Mouse (Mus musculus) intestine, embryonic 16.5 days (tissue): ENCODE results near the gene Tesmin. TPM values are rescaled to one million over a fixed set of nuclear protein-coding genes. Genes with fewer than 3 reads are reported as not detected.

Experiments
- ATAC-seq: fragments of 200-750 bp; cut with Nextera tagmentation; 2 replicates; pipeline ENCODE4 v1.8.0; 2017; ENCODE audit warnings: moderate TSS enrichment, moderate library complexity
- H3K27ac ChIP-seq: fragments of 300-500 bp; sonication (generic); 2 replicates; pipeline ENCODE4 v1.5.1; 2014; ENCODE audit warnings: mild to moderate bottlenecking, low read length
- H3K27me3 ChIP-seq: fragments of 300-500 bp; sonication (generic); replicated peaks from 2 replicates; pipeline ENCODE4 v1.6.1; 2014; ENCODE audit warnings: low read length, control low read depth, mixed read lengths; ENCODE audit not compliant: control insufficient read depth, insufficient read depth
- H3K36me3 ChIP-seq: fragments of 300-500 bp; sonication (generic); 2 replicates; pipeline ENCODE4 v1.6.1; 2014; ENCODE audit warnings: low read length, control low read depth; ENCODE audit not compliant: control insufficient read depth, insufficient read depth
- H3K4me1 ChIP-seq: fragments of 300-500 bp; sonication (generic); 2 replicates; pipeline ENCODE4 v1.6.1; 2014; ENCODE audit warnings: low read length, control low read depth, mixed read lengths; ENCODE audit not compliant: control insufficient read depth, insufficient read depth
- H3K4me2 ChIP-seq: fragments of 300-500 bp; sonication (generic); 2 replicates; pipeline ENCODE4 v1.6.1; 2014; ENCODE audit warnings: low read depth, low read length, control low read depth
- H3K4me3 ChIP-seq: fragments of 300-500 bp; sonication (generic); 2 replicates; pipeline ENCODE4 v1.5.1; 2014; ENCODE audit warnings: mild to moderate bottlenecking, low read length
- H3K9ac ChIP-seq: fragments of 300-500 bp; sonication (generic); 2 replicates; pipeline ENCODE4 v1.6.1; 2014; ENCODE audit warnings: low read depth, low read length
- H3K9me3 ChIP-seq: fragments of 300-500 bp; sonication (generic); 2 replicates; pipeline ENCODE4 v1.6.1; 2016; ENCODE audit warnings: low read length, control low read depth; ENCODE audit not compliant: control insufficient read depth
- WGBS: fragments of 180-500 bp; shearing (Covaris S2); extraction: QIAGEN DNeasy Blood & Tissue Kit; methylation state at CpG from one replicate; pipeline ENCODE4 v1.1.7; 2014; 5-methylcytosine and 5-hydroxymethylcytosine counted together
- polyA plus RNA-seq: library from polyadenylated mRNA; unstranded; fragments of >200 nt; fragmentation: Nextera tagmentation; extraction: Ambion mirVana; gene quantifications from 2 replicates; pipeline ENCODE4 v1.2.1, GENCODE M21; 2015

Tesmin gene
- polyA plus RNA-seq, 1 experiment from 2014 or later, result 0.43 TPM

DNA sequence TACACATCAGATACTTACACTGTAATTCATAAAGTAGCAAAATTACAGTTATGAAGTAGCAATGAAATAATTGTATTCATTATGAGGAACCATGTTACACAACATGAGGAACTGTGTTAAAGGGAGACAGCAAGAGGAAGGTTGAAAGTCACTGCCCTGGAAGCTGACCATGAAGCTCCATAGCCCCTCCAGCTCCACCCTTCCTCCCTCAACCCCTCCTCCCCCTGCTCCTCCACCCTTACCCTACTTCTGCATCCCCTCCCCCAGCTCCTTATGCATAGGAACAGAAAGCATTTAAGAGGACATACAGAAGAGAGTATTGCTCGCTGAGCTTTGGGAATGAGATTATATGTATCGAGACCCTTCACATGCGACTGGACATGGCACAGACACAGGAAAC lies 10.0 kb upstream of the Tesmin start:
- no peak for ATAC-seq
- H3K36me3 ChIP-seq, result peaks cover 10% of the 10 kb centered on the region

DNA sequence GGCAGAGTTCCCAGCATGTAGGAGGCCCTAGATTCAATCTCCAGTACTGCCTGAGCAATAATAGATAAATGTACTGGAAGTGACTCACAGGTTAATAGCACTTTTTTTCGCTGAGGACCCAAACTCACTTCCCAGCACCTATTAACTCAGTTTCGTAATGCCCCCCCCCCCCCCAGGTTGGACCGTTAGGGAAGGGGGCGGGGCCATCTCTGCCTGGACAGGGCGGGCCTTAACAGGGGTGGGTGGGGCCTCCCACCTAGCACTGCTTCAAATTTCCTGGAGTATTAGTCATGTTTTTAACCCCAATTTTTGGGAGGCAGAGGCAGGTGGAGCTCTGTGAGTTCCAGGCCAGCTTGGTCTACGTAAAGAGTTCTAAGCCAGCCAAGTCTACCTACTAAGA lies 596 bp upstream of the Tesmin start:
- Histone ChIP-seq H3K4me1 (0 out of 2 replicates have a peak, but pooled peaks cover 2% of the 10 kb centered on the region), H3K27ac (no peak overlapping the region), H3K36me3 (peaks cover 6% of the 10 kb centered on the region), H3K27me3 (no peaks in the 10 kb centered on the region), H3K9ac (no peak overlapping the region), H3K4me2 (no peak overlapping the region), H3K4me3 (no peak overlapping the region), H3K9me3 (peaks cover 5% of the 10 kb centered on the region; the same call in 1 of the 2 replicates)
- WGBS, result 67% methylated on average over 6 of the region's 6 CpGs
- no peak for ATAC-seq

More for the DNA sequence above, 10.0 kb upstream of the Tesmin start:
- Histone ChIP-seq H3K9ac (no peak overlapping the region), H3K27me3 (no peaks in the 10 kb centered on the region), H3K4me1 (peaks cover 5% of the 10 kb centered on the region), H3K4me2 (no peak overlapping the region), H3K27ac (no peak overlapping the region), H3K4me3 (no peak overlapping the region), H3K9me3 (no peaks in the 10 kb centered on the region)
- 93% methylated on average over 3 of the region's 3 CpGs for WGBS

DNA sequence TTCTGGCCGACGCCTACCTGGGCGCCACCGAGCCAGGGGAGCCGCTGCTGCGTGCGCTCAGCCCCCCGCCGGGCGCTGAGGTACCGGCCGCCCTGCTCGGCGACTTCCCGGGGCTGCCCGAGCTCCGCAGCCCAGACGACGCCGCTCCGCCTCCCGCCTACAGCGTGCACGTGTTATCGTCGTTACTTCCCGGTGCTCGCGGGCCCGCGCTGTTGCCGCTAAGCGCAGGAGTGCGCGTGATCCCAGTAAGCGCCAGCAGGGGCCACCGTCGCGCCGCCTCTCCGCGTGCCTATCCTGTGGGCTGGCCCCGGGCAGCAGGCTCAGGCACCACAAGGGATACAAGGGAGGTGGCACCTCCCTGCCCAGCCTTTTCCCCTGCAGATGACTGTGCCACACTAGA lies 432 bp downstream of the Tesmin start:
- Histone ChIP-seq H3K36me3 (peaks cover 5% of the 10 kb centered on the region), H3K4me1 (0 out of 2 replicates have a peak, but pooled peaks cover 2% of the 10 kb centered on the region), H3K9ac (peak overlapping the region; percentile 73), H3K4me3 (peak overlapping the region; percentile 54), H3K27me3 (no peaks in the 10 kb centered on the region), H3K4me2 (peak overlapping the region; percentile 98), H3K9me3 (peaks cover 5% of the 10 kb centered on the region; the same call in 1 of the 2 replicates), H3K27ac (no peak overlapping the region; the same call in 1 of the 2 replicates)
- WGBS, result under 1% methylated on average over 43 of the region's 43 CpGs
- peak; percentile 95 for ATAC-seq

DNA sequence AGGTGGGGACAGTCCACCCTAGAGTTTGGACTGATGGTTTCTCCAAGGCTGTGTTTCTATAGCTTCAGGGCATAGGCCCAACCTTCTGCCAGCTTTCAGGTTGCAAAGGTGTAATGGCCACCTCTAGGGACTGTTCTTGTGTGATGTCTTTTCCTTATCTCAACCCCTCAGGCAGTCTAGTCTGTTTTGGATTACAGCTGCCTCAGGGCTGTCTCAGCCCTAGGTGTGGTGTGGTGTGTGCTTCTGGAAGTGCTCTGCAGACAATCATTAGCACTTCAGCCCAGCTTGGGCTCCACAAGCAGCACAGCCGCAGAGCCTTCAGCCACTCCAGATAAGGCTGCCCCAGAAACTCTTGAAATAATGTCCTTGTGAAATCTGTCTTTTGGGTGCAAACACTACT lies 3.7 kb downstream of the Tesmin start:
- Histone ChIP-seq H3K9ac (no peak overlapping the region), H3K4me1 (0 out of 2 replicates have a peak, but pooled peaks cover 2% of the 10 kb centered on the region), H3K27ac (no peak overlapping the region), H3K36me3 (no peaks in the 10 kb centered on the region), H3K4me2 (no peak overlapping the region), H3K4me3 (no peak overlapping the region), H3K27me3 (no peaks in the 10 kb centered on the region), H3K9me3 (peaks cover 5% of the 10 kb centered on the region; the same call in 1 of the 2 replicates)
- 61% methylated on average over 1 of the region's 1 CpGs for WGBS
- ATAC-seq, result no peak

DNA sequence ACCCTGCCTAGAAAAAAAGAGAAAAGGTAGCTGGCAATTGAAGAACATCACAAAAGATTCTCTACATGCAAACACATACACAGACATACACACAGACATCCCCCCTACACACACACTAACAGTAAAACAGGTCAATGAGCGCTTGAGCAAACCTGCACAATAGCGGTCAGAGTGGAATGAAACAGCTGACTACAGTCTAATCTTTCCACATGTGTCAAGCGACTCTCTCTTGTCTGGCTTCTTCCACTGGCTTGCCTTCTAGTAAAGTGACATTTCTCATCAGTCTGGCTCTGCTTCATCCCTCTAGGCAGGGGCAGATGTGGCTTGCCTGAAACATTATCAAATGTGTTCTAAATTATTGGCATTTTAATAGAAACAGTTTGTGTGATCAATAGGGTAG lies 5.6 kb downstream of the Tesmin start:
- no peaks in the 10 kb centered on the region for H3K36me3 ChIP-seq
- WGBS, result 76% methylated on average over 3 of the region's 3 CpGs
- H3K27me3 ChIP-seq, result no peaks in the 10 kb centered on the region
- H3K4me1 ChIP-seq, result 0 out of 2 replicates have a peak, but pooled peaks cover 2% of the 10 kb centered on the region
- H3K27ac ChIP-seq, result no peak overlapping the region
- no peak overlapping the region for H3K4me2 ChIP-seq
- ATAC-seq, result no peak
- H3K9ac ChIP-seq, result no peak overlapping the region
- peaks cover 5% of the 10 kb centered on the region; the same call in 1 of the 2 replicates for H3K9me3 ChIP-seq
- H3K4me3 ChIP-seq, result no peak overlapping the region

DNA sequence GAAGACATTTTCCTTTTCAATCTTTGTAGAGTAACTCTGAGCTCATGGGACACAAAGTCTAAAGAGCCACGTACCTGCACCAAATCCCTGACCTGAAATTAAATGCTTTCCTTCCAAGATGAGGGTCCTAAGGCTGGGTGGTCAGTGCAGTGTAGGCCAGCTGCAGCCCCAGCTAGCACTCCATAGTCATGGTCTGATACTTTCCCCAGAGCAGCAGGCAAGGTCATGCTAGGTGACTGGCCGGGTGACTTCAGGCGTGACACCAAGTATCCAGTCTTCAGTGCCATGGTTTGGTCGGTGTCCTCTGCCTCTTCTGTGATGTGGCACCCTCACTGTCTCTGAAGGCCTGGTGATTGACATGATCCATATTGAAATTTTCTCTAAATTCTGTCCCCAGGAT lies 11.4 kb downstream of the Tesmin start:
- Histone ChIP-seq H3K4me3 (no peak overlapping the region), H3K36me3 (no peaks in the 10 kb centered on the region), H3K27me3 (no peaks in the 10 kb centered on the region), H3K9ac (no peak overlapping the region), H3K27ac (no peak overlapping the region), H3K4me1 (no peaks in the 10 kb centered on the region), H3K4me2 (no peak overlapping the region), H3K9me3 (0 out of 2 replicates have a peak, but pooled peaks cover 5% of the 10 kb centered on the region)
- ATAC-seq, result no peak
- 91% methylated on average over 4 of the region's 4 CpGs for WGBS

DNA sequence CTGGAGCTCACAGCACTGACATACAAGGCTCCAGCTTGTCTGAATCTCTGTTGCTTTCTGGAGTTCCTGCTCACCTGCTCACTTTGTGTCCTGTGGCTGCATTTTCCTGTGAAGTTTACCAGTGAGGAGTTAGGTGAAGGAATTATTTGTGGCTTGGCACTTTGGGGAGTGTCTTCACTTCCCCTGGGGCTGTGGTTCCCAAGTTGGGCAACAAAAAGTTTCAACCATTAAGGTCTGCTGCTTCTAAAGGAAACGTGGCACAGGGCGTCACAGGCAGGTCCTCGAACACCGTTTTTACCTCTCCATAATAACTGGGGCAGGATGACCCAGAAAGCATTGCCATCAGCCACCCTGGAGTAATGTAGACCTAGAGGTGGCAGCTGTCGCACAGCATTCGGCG lies 12.8 kb downstream of the Tesmin start:
- WGBS, result 87% methylated on average over 7 of the region's 7 CpGs
- Histone ChIP-seq H3K9me3 (0 out of 2 replicates have a peak, but pooled peaks cover 5% of the 10 kb centered on the region), H3K4me1 (no peaks in the 10 kb centered on the region), H3K36me3 (no peaks in the 10 kb centered on the region), H3K4me3 (no peak overlapping the region), H3K4me2 (no peak overlapping the region), H3K27me3 (no peaks in the 10 kb centered on the region), H3K27ac (no peak overlapping the region), H3K9ac (no peak overlapping the region)
- ATAC-seq, result no peak

DNA sequence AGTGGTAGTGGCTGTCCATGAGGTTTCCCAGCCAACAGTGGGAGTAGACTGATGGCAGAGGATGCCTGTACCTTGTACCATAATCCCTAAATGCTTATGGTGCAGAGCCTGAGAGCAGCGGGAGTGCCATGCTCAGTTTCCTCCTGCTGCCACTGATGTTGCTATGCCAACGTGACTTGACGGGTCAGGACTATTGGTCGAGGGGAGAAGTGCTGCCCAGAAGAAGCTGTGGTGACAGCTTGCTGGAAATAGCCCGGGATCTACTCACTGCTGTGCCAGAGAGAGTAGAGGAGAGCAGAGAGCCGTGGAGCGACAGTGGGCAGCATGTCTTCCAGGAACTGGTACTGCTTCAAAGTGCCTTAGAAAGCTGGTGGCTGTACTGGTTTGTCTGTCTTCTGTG lies 13.3 kb downstream of the Tesmin start:
- Histone ChIP-seq H3K9me3 (0 out of 2 replicates have a peak, but pooled peaks cover 5% of the 10 kb centered on the region), H3K4me1 (no peaks in the 10 kb centered on the region), H3K27ac (no peak overlapping the region), H3K27me3 (no peaks in the 10 kb centered on the region), H3K4me2 (no peak overlapping the region), H3K9ac (no peak overlapping the region), H3K36me3 (no peaks in the 10 kb centered on the region), H3K4me3 (no peak overlapping the region)
- WGBS, result 53% methylated on average over 7 of the region's 7 CpGs
- no peak for ATAC-seq

DNA sequence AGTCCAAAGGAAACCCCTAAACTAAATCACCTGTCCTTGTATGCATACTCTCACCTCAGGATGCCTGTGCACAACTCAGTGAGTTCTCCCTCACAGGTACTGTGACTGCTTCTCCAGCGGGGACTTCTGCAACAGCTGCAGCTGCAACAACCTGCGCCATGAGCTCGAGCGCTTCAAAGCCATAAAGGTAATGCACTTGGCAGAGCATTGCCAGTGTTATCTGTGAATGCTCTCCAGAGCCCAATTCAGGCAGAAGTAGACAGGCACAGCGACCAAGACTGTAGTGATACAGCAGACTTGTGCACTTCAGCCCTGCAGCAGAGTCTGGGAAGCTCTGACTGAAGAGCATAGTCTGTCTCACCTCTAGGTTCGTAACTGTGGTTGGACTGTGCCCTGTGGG lies 13.7 kb downstream of the Tesmin start:
- Histone ChIP-seq H3K36me3 (no peaks in the 10 kb centered on the region), H3K9ac (no peak overlapping the region), H3K4me3 (no peak overlapping the region), H3K27ac (no peak overlapping the region), H3K4me2 (no peak overlapping the region), H3K27me3 (no peaks in the 10 kb centered on the region), H3K4me1 (no peaks in the 10 kb centered on the region), H3K9me3 (0 out of 2 replicates have a peak, but pooled peaks cover 5% of the 10 kb centered on the region)
- ATAC-seq, result no peak
- 74% methylated on average over 6 of the region's 6 CpGs for WGBS

DNA sequence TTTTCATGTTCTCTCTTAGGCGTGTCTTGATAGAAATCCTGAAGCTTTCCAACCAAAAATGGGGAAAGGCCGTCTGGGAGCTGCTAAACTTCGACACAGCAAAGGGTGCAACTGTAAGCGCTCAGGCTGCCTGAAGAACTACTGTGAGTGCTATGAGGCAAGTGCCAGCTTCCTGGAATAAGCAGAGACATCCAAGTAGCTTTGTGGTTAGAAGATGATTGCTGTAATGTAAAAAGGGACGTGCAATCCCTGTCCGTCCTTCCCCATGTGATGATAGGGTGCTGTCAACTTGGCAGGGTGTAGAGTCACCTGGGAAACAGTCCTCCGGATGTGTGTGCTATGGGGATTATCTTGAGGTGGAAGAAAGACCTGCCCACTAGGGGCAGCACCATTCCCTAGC lies 15.4 kb downstream of the Tesmin start:
- Histone ChIP-seq H3K36me3 (no peaks in the 10 kb centered on the region), H3K9ac (no peak overlapping the region), H3K27me3 (no peaks in the 10 kb centered on the region), H3K4me2 (no peak overlapping the region), H3K9me3 (0 out of 2 replicates have a peak, but pooled peaks cover 5% of the 10 kb centered on the region), H3K4me3 (no peak overlapping the region), H3K27ac (no peak overlapping the region), H3K4me1 (no peaks in the 10 kb centered on the region)
- no peak for ATAC-seq
- 81% methylated on average over 7 of the region's 7 CpGs for WGBS
